Mouse (Mus musculus) thymus, postnatal 4 days (tissue): ENCODE data around the gene Pmm2.
A peak's percentile ranks its signal among the peaks of the same experiment; 100 is the strongest.

Experiments
- DNase-seq: peaks from one replicate; pipeline ENCODE4 v3.0.0; 2021

Pmm2 gene

GRCm38 (mm10) chr16:8637217-8638051 lies at the start of gene Pmm2, which contains the start of gene Tmem186:
Gene Pmm2 (plus strand): TSS chr16:8637674.
Gene Tmem186 (minus strand): TSS chr16:8637712.
- DNase-seq, result peak; percentile 85

GRCm38 (mm10) chr16:8595411-8595810 lies 42.1 kb upstream of the Pmm2 start:
- no peak for DNase-seq

- DNase-seq, result no peak
Measured at GRCm38 (mm10) chr16:8596336-8596735, 41.1 kb upstream of the Pmm2 start.

- DNase-seq, result no peak
Measured at GRCm38 (mm10) chr16:8597516-8597915, 40.0 kb upstream of the Pmm2 start.

GRCm38 (mm10) chr16:8603789-8604188 lies 33.7 kb upstream of the Pmm2 start:
- DNase-seq, result no peak

- DNase-seq, result peak; percentile 47
Measured at GRCm38 (mm10) chr16:8610397-8610796, 27.1 kb upstream of the Pmm2 start.

GRCm38 (mm10) chr16:8612214-8613005 lies 25.1 kb upstream of the Pmm2 start:
- no peak for DNase-seq

- DNase-seq, result no peak
Measured at GRCm38 (mm10) chr16:8613039-8613438, 24.4 kb upstream of the Pmm2 start.

- no peak for DNase-seq
Measured at GRCm38 (mm10) chr16:8613447-8613846, 24.0 kb upstream of the Pmm2 start.

- DNase-seq, result no peak
Measured at GRCm38 (mm10) chr16:8619659-8620314, 17.7 kb upstream of the Pmm2 start.

- no peak for DNase-seq
Measured at GRCm38 (mm10) chr16:8620315-8621115, 17.0 kb upstream of the Pmm2 start.

GRCm38 (mm10) chr16:8630419-8630818 lies 7.1 kb upstream of the Pmm2 start:
- no peak for DNase-seq

- peak; percentile 28 for DNase-seq
Measured at GRCm38 (mm10) chr16:8631428-8631827, 6.0 kb upstream of the Pmm2 start.

GRCm38 (mm10) chr16:8636867-8637216 lies 632 bp upstream of the Pmm2 start:
- peak; percentile 57 for DNase-seq

GRCm38 (mm10) chr16:8638131-8638530 lies 657 bp downstream of the Pmm2 start:
- no peak for DNase-seq

GRCm38 (mm10) chr16:8639466-8640191 lies 2.2 kb downstream of the Pmm2 start:
- no peak for DNase-seq

GRCm38 (mm10) chr16:8643855-8644254 lies 6.4 kb downstream of the Pmm2 start:
- peak; percentile 62 for DNase-seq

GRCm38 (mm10) chr16:8645546-8645945 lies 8.1 kb downstream of the Pmm2 start:
- no peak for DNase-seq

- no peak for DNase-seq
Measured at GRCm38 (mm10) chr16:8650007-8650406, 12.5 kb downstream of the Pmm2 start.

- DNase-seq, result no peak
Measured at GRCm38 (mm10) chr16:8655108-8655507, 17.6 kb downstream of the Pmm2 start.

- DNase-seq, result no peak
Measured at GRCm38 (mm10) chr16:8655599-8655998, 18.1 kb downstream of the Pmm2 start.

GRCm38 (mm10) chr16:8656256-8656655 lies 18.8 kb downstream of the Pmm2 start:
- no peak for DNase-seq
